Mouse (Mus musculus): ENCODE measurements around the gene Rybp.

The Rybp gene

GRCm38 (mm10) chr6:100190803-100191559, 96.3 kb downstream of the Rybp start:
- in situ Hi-C loops (cut with MboI, MseI) = no loop called here

GRCm38 (mm10) chr6:100190310-100190709, 97.0 kb downstream of the Rybp start:
- in situ Hi-C loops (cut with MboI, MseI) = no loop called here

DNA sequence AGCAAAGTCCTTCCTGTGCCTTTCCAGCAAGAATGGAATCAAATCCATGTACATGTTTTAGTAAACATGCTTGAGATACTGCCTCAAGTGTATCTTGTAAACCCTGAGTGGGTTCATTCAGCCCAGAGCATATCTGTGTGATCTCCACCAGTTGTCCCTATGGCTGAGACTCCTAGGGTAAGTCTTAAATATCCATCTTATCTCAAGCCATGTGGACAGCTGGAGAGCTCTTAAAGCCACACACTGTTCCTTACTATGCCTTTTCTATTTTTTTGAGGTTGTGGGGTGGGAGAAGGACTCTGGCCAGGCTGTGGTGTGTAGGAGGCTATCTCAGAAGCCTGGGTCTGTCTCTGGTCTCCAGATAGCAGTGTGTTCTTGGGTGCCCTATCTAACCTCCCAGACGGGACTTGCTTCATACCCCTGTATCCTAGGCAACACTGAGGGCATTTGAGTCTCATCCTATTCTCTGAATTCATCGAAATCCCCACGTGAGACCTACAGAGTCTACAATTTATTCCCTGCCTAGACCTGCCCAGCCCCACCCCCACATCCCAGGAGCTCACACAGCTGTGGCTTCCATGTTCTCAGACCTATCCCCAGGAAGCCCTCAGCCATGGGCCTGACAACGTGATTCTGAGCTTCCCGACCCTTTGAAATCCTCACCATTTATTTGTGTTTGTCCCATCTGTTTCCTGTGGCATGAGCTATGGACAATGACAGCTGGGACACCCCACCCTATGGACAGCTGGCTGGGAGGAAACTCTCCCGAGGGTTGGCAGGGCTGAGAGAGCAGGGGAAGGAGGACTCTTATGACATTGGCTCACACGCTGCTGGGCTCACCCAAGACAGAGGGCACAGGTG, 98.2 kb downstream of the Rybp start:
- in situ Hi-C loops (cut with MboI, MseI) = no loop called here

DNA sequence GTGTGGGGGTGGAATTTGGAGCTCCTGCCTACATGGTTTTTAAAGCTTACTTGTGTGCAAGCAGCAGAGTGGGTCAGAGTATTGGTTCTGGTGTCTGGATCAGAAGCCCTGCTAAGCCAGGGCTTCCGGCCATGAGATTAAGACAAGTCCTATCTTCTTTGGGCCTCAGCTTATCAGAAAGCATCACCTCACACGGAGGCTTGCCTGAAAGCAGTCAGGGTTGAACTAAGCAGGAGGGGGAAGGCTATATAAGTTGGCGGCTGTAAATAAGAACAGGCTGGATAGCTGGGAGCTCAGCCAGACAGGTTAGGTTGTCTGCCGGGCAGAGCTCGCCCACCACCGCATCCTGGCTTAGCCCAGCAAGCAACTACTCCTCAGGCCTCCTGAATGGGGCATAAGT, 99.5 kb downstream of the Rybp start:
- in situ Hi-C loops (cut with MboI, MseI) = no loop called here

DNA sequence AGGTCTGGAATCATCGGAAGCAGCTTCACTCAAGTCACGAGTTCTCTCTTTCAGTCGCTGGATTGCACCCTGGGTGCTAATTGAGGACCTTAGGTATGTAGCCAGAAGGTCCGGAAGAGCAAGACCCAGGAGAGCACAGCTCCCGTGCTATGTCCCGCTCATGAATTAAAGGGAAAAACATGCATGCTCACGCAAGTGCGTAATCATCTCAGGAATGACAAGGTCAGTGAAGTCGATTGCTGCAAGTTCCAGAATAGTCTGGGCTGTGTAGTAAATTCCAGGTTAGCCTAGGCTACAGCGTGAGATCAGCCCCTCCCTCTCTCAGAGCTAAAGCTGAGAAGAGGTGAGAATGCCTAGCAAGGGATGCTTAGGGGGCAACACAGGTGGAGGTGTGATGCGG, 100.5 kb downstream of the Rybp start:
- in situ Hi-C loops (cut with MboI, MseI) = no loop called here

DNA sequence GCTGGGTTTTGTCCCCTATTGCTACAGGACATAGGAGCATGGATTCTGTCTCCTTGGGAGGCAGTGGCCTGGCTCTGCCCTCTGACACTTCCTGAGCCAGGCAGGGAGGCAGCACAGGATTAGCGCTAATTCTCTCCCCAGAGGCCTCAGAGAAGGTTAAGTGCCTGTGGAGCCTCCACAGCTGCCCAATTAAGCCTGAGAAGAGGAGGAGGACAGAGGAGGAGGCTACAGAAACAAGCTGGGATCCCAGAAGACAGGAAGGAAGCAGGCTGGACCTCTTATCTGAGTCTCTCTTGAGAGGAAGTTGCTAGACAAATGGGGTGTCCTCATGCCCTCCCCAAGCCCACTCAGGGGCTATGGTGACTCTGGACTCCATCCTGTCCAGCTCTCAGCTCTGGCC, 101.8 kb downstream of the Rybp start:
- in situ Hi-C loops (cut with MboI, MseI) = no loop called here

- in situ Hi-C loops (cut with MboI, MseI) = no loop called here
These were observed 103.9 kb downstream of the Rybp start for GRCm38 (mm10) chr6:100183344-100183743.

- in situ Hi-C loops (cut with MboI, MseI) = no loop called here
These were observed 106.4 kb downstream of the Rybp start for GRCm38 (mm10) chr6:100180883-100181262.

- in situ Hi-C loops (cut with MboI, MseI) = no loop called here
These were observed 106.9 kb downstream of the Rybp start for GRCm38 (mm10) chr6:100180213-100180882.

- in situ Hi-C loops (cut with MboI, MseI) = no loop called here
These were observed 108.5 kb downstream of the Rybp start for GRCm38 (mm10) chr6:100178830-100179229.
